Mouse (Mus musculus) C2C12 (cell line): ENCODE results near the gene Bsdc1.

Experiments used
- CTCF ChIP-seq: IDR thresholded peaks from one replicate; pipeline ENCODE4 v1.5.1; 2011; ENCODE audit not compliant: control insufficient read depth, insufficient read depth, insufficient read length
- FOSL1 ChIP-seq: IDR thresholded peaks from one replicate; pipeline ENCODE4 v1.8.0; 2011; ENCODE audit warnings: mild to moderate bottlenecking, low read length; ENCODE audit not compliant: poor library complexity, insufficient read depth, severe bottlenecking
- MAX ChIP-seq: IDR thresholded peaks from one replicate; pipeline ENCODE4 v1.6.1; 2011; ENCODE audit warnings: mild to moderate bottlenecking, control low read depth

GRCm38 (mm10) chr4:129490972-129491880 lies 29.8 kb downstream of the Bsdc1 start, which contains the start of the genes Tssk3 and Fam229a:
- TF ChIP-seq MAX (no peak), CTCF (no peak), FOSL1 (no peak)
